ENCODE assay signal across 25 mouse cellular contexts in genomic region chr2:90659639-90660038, GRCm38 (mm10).
"Had no signal": no experiment of that assay in that cellular context is flagged by ENCODE, and none has a peak within 500 bp of the region (broad histone marks: within the 10 kb centered on the region; RNA-seq: fewer than 3 reads in every experiment).

No protein-coding gene starts in this region.

- H3K9me3 ChIP-seq: kidney, embryonic 15.5 days; limb, embryonic 12.5 days; limb, embryonic 15.5 days; lung, embryonic 15.5 days; megakaryocyte, embryonic 14.5 days; midbrain, embryonic 10.5 days; midbrain, embryonic 13.5 days; neural tube, embryonic 12.5 days; neural tube, embryonic 15.5 days had no signal

- H3K9ac ChIP-seq: kidney, embryonic 15.5 days; limb, embryonic 12.5 days; limb, embryonic 15.5 days; lung, embryonic 15.5 days; midbrain, embryonic 13.5 days; neural tube, embryonic 12.5 days; neural tube, embryonic 15.5 days had no signal

- H3K4me2 ChIP-seq: kidney, embryonic 15.5 days; limb, embryonic 12.5 days; limb, embryonic 15.5 days; lung, embryonic 15.5 days; midbrain, embryonic 13.5 days; neural tube, embryonic 12.5 days; neural tube, embryonic 15.5 days had no signal

- H3K27ac ChIP-seq: kidney, embryonic 15.5 days; left cerebral cortex, adult 2 months; limb, embryonic 12.5 days; limb, embryonic 15.5 days; lung, embryonic 15.5 days; midbrain, embryonic 10.5 days; midbrain, embryonic 13.5 days; neural tube, embryonic 12.5 days; neural tube, embryonic 15.5 days; stomach, postnatal 0 days had no signal

- DNase-seq: kidney, adult 11 months; kidney, adult 8-10 months; kidney, postnatal 10 days; kidney, postnatal 36 days; layer of hippocampus, postnatal 36 days; left cerebral cortex, postnatal 4 days; lung, adult 18-20 months; lung, postnatal 10 days; lung, postnatal 36 days; right cerebral cortex, adult 18-20 months; right cerebral cortex, postnatal 14 days; right cerebral cortex, postnatal 4 days; thymus, adult 18-20 months; thymus, postnatal 36 days had no signal

- ATAC-seq: midbrain, embryonic 13.5 days had no signal

- H3K4me1 ChIP-seq: kidney, embryonic 15.5 days; limb, embryonic 12.5 days; limb, embryonic 15.5 days; lung, embryonic 15.5 days; midbrain, embryonic 10.5 days; midbrain, embryonic 13.5 days; neural tube, embryonic 12.5 days; neural tube, embryonic 15.5 days had no signal

- H3K36me3 ChIP-seq: kidney, embryonic 15.5 days; limb, embryonic 12.5 days; limb, embryonic 15.5 days; lung, embryonic 15.5 days; midbrain, embryonic 10.5 days; midbrain, embryonic 13.5 days; neural tube, embryonic 12.5 days; neural tube, embryonic 15.5 days had no signal

- H3K27me3 ChIP-seq: kidney, embryonic 15.5 days; limb, embryonic 15.5 days; lung, embryonic 15.5 days; megakaryocyte, embryonic 14.5 days; midbrain, embryonic 13.5 days; neural tube, embryonic 12.5 days; neural tube, embryonic 15.5 days had no signal

- H3K4me3 ChIP-seq: kidney, embryonic 15.5 days; left cerebral cortex, adult 2 months; limb, embryonic 12.5 days; limb, embryonic 15.5 days; lung, embryonic 15.5 days; megakaryocyte, embryonic 14.5 days; midbrain, embryonic 10.5 days; midbrain, embryonic 13.5 days; neural tube, embryonic 12.5 days; neural tube, embryonic 15.5 days had no signal
